In genomic region chr13:57870058-57870457, GRCm38 (mm10) we compare ENCODE assay signal across 18 mouse cellular contexts. TPM values are rescaled to one million over a fixed set of nuclear protein-coding genes. Genes with fewer than 3 reads are reported as not detected.
"Had no signal": no experiment of that assay in that cellular context is flagged by ENCODE, and none has a peak within 500 bp of the region (broad histone marks: within the 10 kb centered on the region; RNA-seq: fewer than 3 reads in every experiment).

No protein-coding gene starts in this region.

- DNase-seq: lung, adult 18-20 months; lung, embryonic 14.5 days; lung, postnatal 10 days; lung, postnatal 4 days; midbrain, embryonic 14.5 days; retina, postnatal 1 day; right cerebral cortex, postnatal 25 days; right cerebral cortex, postnatal 4 days; spleen, adult 18-20 months; thymus, adult 2 months; thymus, postnatal 25 days; thymus, postnatal 4 days had no signal

- H3K4me1 ChIP-seq: midbrain, embryonic 10.5 days; neural tube, embryonic 13.5 days; neural tube, embryonic 15.5 days had no signal

- H3K4me3 ChIP-seq: midbrain, embryonic 10.5 days; myocyte; neural tube, embryonic 13.5 days; neural tube, embryonic 15.5 days had no signal

- H3K4me2 ChIP-seq: lung, embryonic 14.5 days; neural tube, embryonic 13.5 days; neural tube, embryonic 15.5 days had no signal

- H3K9me3 ChIP-seq: midbrain, embryonic 10.5 days; neural tube, embryonic 13.5 days; neural tube, embryonic 15.5 days had no signal

- H3K36me3 ChIP-seq: midbrain, embryonic 10.5 days; neural tube, embryonic 13.5 days; neural tube, embryonic 15.5 days had no signal

- H3K9ac ChIP-seq: liver, embryonic 14.5 days; lung, embryonic 14.5 days; neural tube, embryonic 13.5 days; neural tube, embryonic 15.5 days had no signal

- H3K27me3 ChIP-seq: neural tube, embryonic 13.5 days; neural tube, embryonic 15.5 days had no signal

- H3K27ac ChIP-seq: liver, embryonic 14.5 days; midbrain, embryonic 10.5 days; neural tube, embryonic 13.5 days; neural tube, embryonic 15.5 days had no signal

- ATAC-seq: midbrain, embryonic 16.5 days had no signal

RNA-seq across cellular contexts. Expression of gene Spock1, which starts 38.1 kb away (rescaled TPM):
- polyA plus RNA-seq: lung, embryonic 14.5 days had no signal
